Mouse (Mus musculus) forebrain, postnatal 0 days (tissue): ENCODE measurements around the gene Dop1b. TPM values are rescaled to one million over a fixed set of nuclear protein-coding genes. Genes with fewer than 3 reads are reported as not detected.

ENCODE experiments used
- ATAC-seq: fragments of 200-750 bp; cut with Nextera tagmentation; 2 replicates; pipeline ENCODE4 v1.8.0; 2017; ENCODE audit warnings: mild to moderate bottlenecking, moderate library complexity
- DNase-seq: peaks from one replicate; pipeline ENCODE4 v3.0.0-alpha.2; 2015
- H3K27ac ChIP-seq: fragments of 300-500 bp; sonication (generic); 2 replicates; pipeline ENCODE4 v1.5.1; 2014; ENCODE audit warnings: low read depth, mild to moderate bottlenecking, antibody characterized with exemption, low read length, moderate library complexity, mixed read lengths
- H3K27me3 ChIP-seq: fragments of 300-500 bp; sonication (generic); 2 replicates; pipeline ENCODE4 v1.6.1; 2014; ENCODE audit warnings: mild to moderate bottlenecking, low read length, mixed read lengths; ENCODE audit not compliant: insufficient read depth
- H3K36me3 ChIP-seq: fragments of 300-500 bp; sonication (generic); 2 replicates; pipeline ENCODE4 v1.6.1; 2014; ENCODE audit warnings: mild to moderate bottlenecking, moderate library complexity; ENCODE audit not compliant: insufficient read depth
- H3K4me1 ChIP-seq: fragments of 300-500 bp; sonication (generic); 2 replicates; pipeline ENCODE4 v1.6.1; 2014; ENCODE audit warnings: antibody characterized with exemption; ENCODE audit not compliant: insufficient read depth
- H3K4me2 ChIP-seq: fragments of 300-500 bp; sonication (generic); 2 replicates; pipeline ENCODE4 v1.6.1; 2014; ENCODE audit warnings: low read depth, mild to moderate bottlenecking, moderate library complexity
- H3K4me3 ChIP-seq: fragments of 300-500 bp; sonication (generic); 2 replicates; pipeline ENCODE4 v1.5.1; 2014; ENCODE audit warnings: low read depth, low read length, mixed read lengths
- H3K9ac ChIP-seq: fragments of 300-500 bp; sonication (generic); 2 replicates; pipeline ENCODE4 v1.6.1; 2014; ENCODE audit warnings: mild to moderate bottlenecking
- H3K9me3 ChIP-seq: fragments of 300-500 bp; sonication (generic); 2 replicates; pipeline ENCODE4 v1.6.1; 2016; ENCODE audit warnings: low read length
- CTCF ChIP-seq: sonication (generic); IDR thresholded peaks from 2 replicates; pipeline ENCODE4 v1.5.1; 2016; ENCODE audit warnings: antibody characterized with exemption, control low read depth, low read depth
- WGBS: fragments of 180-500 bp; shearing (Covaris S2); extraction: QIAGEN DNeasy Blood & Tissue Kit; methylation state at CpG from one replicate; pipeline ENCODE4 v1.1.7; 2014; 5-methylcytosine and 5-hydroxymethylcytosine counted together
- polyA plus RNA-seq: library from polyadenylated mRNA; unstranded; fragments of >200 nt; fragmentation: Nextera tagmentation; extraction: Ambion mirVana; gene quantifications from 2 replicates; pipeline ENCODE4 v1.2.1, GENCODE M21; 2015
- total RNA-seq: library from RNA; depleted of rRNA; stranded (reverse); fragments of >200 nt; gene quantifications from 2 replicates; pipeline ENCODE4 v1.2.3, GENCODE M21; 2014

The Dop1b gene
- total and polyA plus RNA-seq, 2 experiments from 2014 or later = 22.0 to 48.4 TPM

DNA sequence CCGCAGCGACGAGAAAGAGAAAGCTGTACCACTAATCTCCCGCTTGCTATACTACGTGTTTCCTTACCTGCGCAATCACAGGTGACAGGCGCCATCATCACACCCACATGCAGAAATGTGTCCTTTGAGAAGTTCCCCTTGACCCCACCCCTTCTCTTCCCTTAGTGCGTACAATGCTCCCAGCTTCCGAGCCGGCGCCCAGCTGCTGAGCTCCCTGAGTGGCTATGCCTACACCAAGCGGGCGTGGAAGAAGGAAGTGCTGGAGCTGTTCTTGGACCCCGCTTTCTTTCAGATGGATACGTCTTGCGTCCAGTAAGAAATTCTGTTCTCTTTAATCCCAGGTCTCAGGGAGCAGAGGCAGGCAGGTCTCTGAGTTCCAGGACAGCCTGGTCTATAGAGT is 88.2 kb downstream of the Dop1b start:
- no peak overlapping the region for H3K4me2 ChIP-seq
- H3K36me3 ChIP-seq = peaks cover 32% of the 10 kb centered on the region
- H3K27me3 ChIP-seq = no peaks in the 10 kb centered on the region
- no peaks in the 10 kb centered on the region for H3K9me3 ChIP-seq
- no peak for TF ChIP-seq CTCF
- no peak overlapping the region for H3K27ac ChIP-seq
- H3K9ac ChIP-seq = no peak overlapping the region
- H3K4me1 ChIP-seq = no peaks in the 10 kb centered on the region
- no peak for DNase-seq
- ATAC-seq = no peak
- WGBS = 95% methylated on average over 16 of the region's 16 CpGs
- H3K4me3 ChIP-seq = no peak overlapping the region

DNA sequence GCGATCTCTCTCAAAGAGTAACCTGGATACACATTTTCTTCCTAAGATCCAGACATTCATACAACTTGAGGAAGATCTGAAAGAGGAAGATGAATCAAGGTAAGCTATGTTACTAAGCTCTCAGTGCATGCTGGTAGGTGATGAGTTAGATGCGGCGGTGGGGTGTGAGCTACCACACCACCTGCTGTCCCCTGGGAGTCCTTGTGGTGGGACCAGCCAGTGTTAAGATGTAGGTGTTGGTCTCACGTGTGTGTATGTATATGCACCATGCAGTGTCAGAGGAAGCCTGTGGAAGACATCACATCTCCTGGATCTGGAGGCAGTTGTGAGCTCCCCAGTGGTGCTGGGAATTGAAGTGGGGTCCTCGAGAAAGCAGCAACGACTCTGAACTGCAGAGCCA is 95.5 kb downstream of the Dop1b start:
- Histone ChIP-seq H3K27me3 (no peaks in the 10 kb centered on the region), H3K9me3 (no peaks in the 10 kb centered on the region), H3K27ac (no peak overlapping the region), H3K4me3 (no peak overlapping the region), H3K4me1 (no peaks in the 10 kb centered on the region), H3K36me3 (peaks cover 57% of the 10 kb centered on the region), H3K4me2 (no peak overlapping the region), H3K9ac (no peak overlapping the region)
- 93% methylated on average over 6 of the region's 6 CpGs for WGBS
- DNase-seq (no peak), ATAC-seq (no peak)
- no peak for TF ChIP-seq CTCF

DNA sequence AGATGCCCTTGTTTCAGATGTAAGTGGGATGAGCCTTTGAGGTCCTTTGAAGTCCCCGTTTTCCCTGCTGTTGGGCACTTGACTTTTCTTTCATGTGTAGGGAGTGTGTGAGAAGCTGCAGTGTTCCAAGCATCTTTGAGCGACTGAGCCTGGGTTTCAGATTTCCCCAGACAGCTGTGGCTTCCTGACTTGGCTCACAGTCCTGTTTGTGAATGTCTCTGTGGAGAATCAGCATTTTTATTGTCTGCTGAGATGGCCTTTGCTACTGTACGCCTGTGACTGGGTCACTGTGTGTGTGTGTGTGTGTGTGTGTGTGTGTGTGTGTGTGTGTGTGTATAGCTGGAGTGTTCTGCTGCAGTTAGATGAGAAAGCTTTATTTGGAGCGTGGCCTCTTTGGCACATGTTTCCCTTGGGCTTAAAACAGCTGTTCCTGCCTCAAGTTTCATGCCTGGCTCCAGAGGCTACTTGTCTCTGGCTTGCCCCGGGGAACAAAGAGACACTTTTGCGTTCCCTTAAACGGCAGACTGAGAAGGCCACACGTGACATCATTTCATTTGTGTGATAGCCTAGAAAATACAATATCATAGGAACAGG is 96.4 kb downstream of the Dop1b start:
- no peaks in the 10 kb centered on the region for H3K9me3 ChIP-seq

DNA sequence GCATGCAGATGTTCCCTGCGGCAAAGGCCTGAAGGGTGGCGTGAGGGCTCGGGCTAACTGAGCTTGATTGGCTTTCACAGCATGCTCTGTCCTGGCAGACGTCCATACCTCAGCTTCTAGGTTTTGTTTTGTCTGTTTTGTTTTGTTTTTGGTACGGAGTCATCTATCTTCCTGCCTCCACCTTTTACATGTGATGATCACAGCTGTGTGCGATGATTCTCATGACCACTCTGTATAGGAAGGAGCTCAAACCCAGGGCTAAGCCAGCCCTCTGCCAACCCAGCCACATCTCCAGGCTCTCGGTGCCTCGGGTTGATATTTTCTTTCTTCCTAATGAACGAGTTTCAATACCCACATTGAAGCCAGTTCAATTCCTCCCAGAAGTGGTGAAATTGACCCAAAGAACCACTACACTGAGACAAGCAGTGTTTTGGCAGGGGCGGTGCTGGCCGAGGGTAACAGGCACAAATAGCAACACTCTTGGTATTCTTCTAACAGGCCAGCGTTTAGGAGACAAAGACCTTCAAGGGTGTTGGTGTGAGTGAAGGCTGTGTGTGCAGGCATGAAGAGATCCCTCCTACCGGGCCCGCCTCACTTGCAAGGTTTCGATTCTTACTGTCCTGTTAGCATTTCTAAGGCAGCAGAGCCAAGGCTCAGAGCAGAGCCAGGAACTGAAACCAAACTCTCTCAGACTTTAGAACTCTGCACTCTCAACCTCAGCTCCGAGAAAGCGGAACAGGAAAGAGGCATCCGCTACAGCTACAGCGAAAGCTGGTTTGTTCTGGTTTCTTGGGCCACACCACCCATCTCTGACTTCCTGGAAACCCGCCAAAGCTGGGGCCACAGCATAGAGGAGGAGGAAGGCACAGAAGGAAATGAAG is 104.4 kb downstream of the Dop1b start:
- no peak for TF ChIP-seq CTCF
- Histone ChIP-seq H3K27ac (no peak overlapping the region; the same call in 1 of the 2 replicates), H3K4me1 (0 out of 2 replicates have a peak, but pooled peaks cover 2% of the 10 kb centered on the region), H3K36me3 (peaks cover 17% of the 10 kb centered on the region), H3K4me2 (no peak overlapping the region), H3K9me3 (no peaks in the 10 kb centered on the region), H3K27me3 (no peaks in the 10 kb centered on the region), H3K9ac (0 out of 2 replicates have a peak overlapping the region, but pooled peaks have one; percentile 0), H3K4me3 (no peak overlapping the region)
- DNase-seq (no peak), ATAC-seq (peak; percentile 43)
- 32% methylated on average over 20 of the region's 20 CpGs for WGBS

More for the DNA sequence above, 96.4 kb downstream of the Dop1b start:
- Histone ChIP-seq H3K27ac (no peak overlapping the region; the same call in 1 of the 2 replicates), H3K36me3 (peaks cover 61% of the 10 kb centered on the region), H3K4me2 (no peak overlapping the region), H3K27me3 (no peaks in the 10 kb centered on the region), H3K4me3 (no peak overlapping the region), H3K9ac (no peak overlapping the region), H3K4me1 (no peaks in the 10 kb centered on the region)
- ATAC-seq (peak; percentile 56), DNase-seq (no peak)
- no peak for TF ChIP-seq CTCF
- WGBS = 49% methylated on average over 8 of the region's 8 CpGs

DNA sequence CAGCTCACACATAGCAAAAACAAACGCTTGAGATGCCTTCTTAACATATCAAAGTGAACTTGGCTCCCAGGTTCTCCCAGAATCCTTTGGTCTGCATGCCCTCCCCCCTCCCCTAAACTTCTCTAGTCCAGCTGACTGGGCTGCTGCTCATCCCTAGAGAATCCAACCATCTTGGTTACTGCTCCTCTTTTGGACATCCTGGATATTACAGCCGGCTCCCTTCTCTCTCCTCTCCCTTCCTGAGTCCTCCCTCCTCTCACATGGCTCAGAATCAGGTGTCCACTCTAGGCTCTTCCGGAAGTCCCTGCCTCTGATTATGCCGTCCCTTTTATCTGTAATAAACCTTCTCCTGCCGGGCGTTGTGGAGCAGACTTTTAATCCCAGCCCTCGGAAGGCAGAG is 105.2 kb downstream of the Dop1b start:
- no peak for ATAC-seq
- H3K4me2 ChIP-seq = no peak overlapping the region
- H3K36me3 ChIP-seq = peaks cover 10% of the 10 kb centered on the region
- DNase-seq = no peak
- no peak overlapping the region for H3K9ac ChIP-seq
- no peak for TF ChIP-seq CTCF
- H3K4me3 ChIP-seq = no peak overlapping the region
- 83% methylated on average over 7 of the region's 7 CpGs for WGBS
- H3K4me1 ChIP-seq = 0 out of 2 replicates have a peak, but pooled peaks cover 2% of the 10 kb centered on the region
- no peak overlapping the region for H3K27ac ChIP-seq
- H3K27me3 ChIP-seq = no peaks in the 10 kb centered on the region
- H3K9me3 ChIP-seq = no peaks in the 10 kb centered on the region

DNA sequence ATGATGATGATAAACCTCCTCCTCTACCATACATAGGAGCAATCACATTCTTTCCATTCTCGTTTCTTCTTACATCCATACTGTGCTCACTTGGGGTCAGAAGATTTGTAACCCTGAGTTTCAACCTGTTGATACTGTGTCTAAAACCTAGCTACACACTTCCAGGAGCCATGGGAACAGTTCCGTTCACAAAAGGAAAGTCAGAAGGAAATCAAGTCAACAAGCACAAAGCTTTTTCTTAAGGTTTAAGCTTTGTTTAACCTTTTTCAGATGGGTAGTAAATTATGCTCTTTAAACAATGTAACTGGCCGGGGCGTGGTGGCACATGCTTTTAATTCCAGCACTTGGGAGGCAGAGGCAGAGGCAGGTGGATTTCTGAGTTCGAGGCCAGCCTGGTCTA is 105.7 kb downstream of the Dop1b start:
- H3K4me2 ChIP-seq = no peak overlapping the region
- no peak overlapping the region for H3K4me3 ChIP-seq
- TF ChIP-seq CTCF = no peak
- WGBS = 89% methylated on average over 5 of the region's 5 CpGs
- ATAC-seq (no peak), DNase-seq (no peak)
- H3K4me1 ChIP-seq = 0 out of 2 replicates have a peak, but pooled peaks cover 2% of the 10 kb centered on the region
- H3K9me3 ChIP-seq = no peaks in the 10 kb centered on the region
- H3K27ac ChIP-seq = no peak overlapping the region
- peaks cover 5% of the 10 kb centered on the region; the same call in 1 of the 2 replicates for H3K36me3 ChIP-seq
- H3K9ac ChIP-seq = no peak overlapping the region
- no peaks in the 10 kb centered on the region for H3K27me3 ChIP-seq
